Mouse (Mus musculus): ENCODE results near the gene Gm4131.

GRCm38 (mm10) chr14:62440036-62440435 is 126.7 kb downstream of the Gm4131 start:
- TF ChIP-seq CTCF (IDR thresholded peaks at IDR 0.05; ENCODE audit: control insufficient read depth, insufficient read depth, low read length), result no peak
- TF ChIP-seq POLR2A (IDR thresholded peaks at IDR 0.05; ENCODE audit: borderline replicate concordance, control insufficient read depth, low read depth, low read length), result no peak
